Mouse (Mus musculus) MEL (cell line): Measurements from ENCODE around the gene Fosb. TPM values are rescaled to one million over a fixed set of nuclear protein-coding genes. Genes with fewer than 3 reads are reported as not detected.

ENCODE experiments used
- DNase-seq: peaks from one replicate; pipeline ENCODE4 v3.0.0; 2011; ENCODE audit warnings: low read depth, low spot score
- H3K27ac ChIP-seq: 2 replicates; pipeline ENCODE4 v1.5.1; 2012; ENCODE audit warnings: low read depth, mild to moderate bottlenecking, control low read depth, low read length, moderate library complexity; ENCODE audit not compliant: control insufficient read depth
- H3K27me3 ChIP-seq, 2 experiments: fragments of 150-350 bp in 1 of 2; sonication (generic) in 1 of 2; 2 replicates each; pipeline ENCODE4 v1.6.1; 2012; ENCODE audit warnings: low read length in 2 of 2, mild to moderate bottlenecking in 2 of 2, improper control_type of control experiment in 1 of 2, moderate library complexity in 1 of 2; ENCODE audit not compliant: insufficient read depth in 2 of 2, control insufficient read depth in 1 of 2
- H3K36me3 ChIP-seq, 2 experiments: 2 replicates each; pipeline ENCODE4 v1.6.1; 2012 to 2014; ENCODE audit warnings: low read length in 2 of 2, improper control_type of control experiment in 1 of 2, inconsistent platforms in 1 of 2, mild to moderate bottlenecking in 1 of 2; ENCODE audit not compliant: insufficient read depth in 2 of 2, control insufficient read depth in 1 of 2
- H3K4me1 ChIP-seq, 2 experiments: fragments of 150-350 bp in 1 of 2; sonication (generic) in 1 of 2; 2 replicates each; pipeline ENCODE4 v1.6.1; 2012; ENCODE audit warnings: low read length in 2 of 2, improper control_type of control experiment in 1 of 2, mild to moderate bottlenecking in 1 of 2; ENCODE audit not compliant: insufficient read depth in 2 of 2, control insufficient read depth in 1 of 2
- H3K4me3 ChIP-seq, 2 experiments: fragments of 150-350 bp in 1 of 2; sonication (generic) in 1 of 2; 2 replicates each; pipeline ENCODE4 v1.5.1; 2012; ENCODE audit warnings: low read depth in 2 of 2, low read length in 2 of 2, mild to moderate bottlenecking in 2 of 2, moderate library complexity in 2 of 2, control low read depth in 1 of 2, improper control_type of control experiment in 1 of 2; ENCODE audit not compliant: control insufficient read depth in 1 of 2, insufficient read depth in 1 of 2
- H3K79me2 ChIP-seq: 2 replicates; pipeline ENCODE4 v1.6.1; 2012; ENCODE audit warnings: mild to moderate bottlenecking, low read length, moderate library complexity; ENCODE audit not compliant: control insufficient read depth, poor library complexity, insufficient read depth
- H3K9ac ChIP-seq: 2 replicates; pipeline ENCODE4 v1.6.1; 2012; ENCODE audit warnings: low read depth, mild to moderate bottlenecking, control low read depth, low read length, moderate library complexity; ENCODE audit not compliant: control insufficient read depth, poor library complexity, severe bottlenecking
- H3K9me3 ChIP-seq: fragments of 150-350 bp; sonication (generic); replicated peaks from 2 replicates; pipeline ENCODE4 v1.6.1; 2012; ENCODE audit warnings: mild to moderate bottlenecking, low read length, improper control_type of control experiment, moderate library complexity; ENCODE audit not compliant: insufficient read depth
- CHD1 ChIP-seq: IDR thresholded peaks from 2 replicates; pipeline ENCODE4 v1.6.1; 2012; ENCODE audit warnings: low read depth, mild to moderate bottlenecking, inconsistent platforms, low read length, improper control_type of control experiment
- CHD2 ChIP-seq: IDR thresholded peaks from 2 replicates; pipeline ENCODE4 v1.6.1; 2011; ENCODE audit warnings: low read length, improper control_type of control experiment
- E2F4 ChIP-seq: IDR thresholded peaks from 2 replicates; pipeline ENCODE4 v1.6.1; 2011; ENCODE audit warnings: low read depth, low read length, improper control_type of control experiment, borderline replicate concordance
- ELF1 ChIP-seq: IDR thresholded peaks from 2 replicates; pipeline ENCODE4 v1.6.1; 2014; ENCODE audit warnings: low read depth, mild to moderate bottlenecking, inconsistent platforms, low read length, improper control_type of control experiment, moderate library complexity
- ETS1 ChIP-seq: IDR thresholded peaks from 2 replicates; pipeline ENCODE4 v1.6.1; 2012; ENCODE audit warnings: low read depth, mild to moderate bottlenecking, inconsistent platforms, low read length, improper control_type of control experiment, moderate library complexity
- GABPA ChIP-seq: IDR thresholded peaks from 2 replicates; pipeline ENCODE4 v1.6.1; 2012; ENCODE audit warnings: low read depth, mild to moderate bottlenecking, inconsistent platforms, low read length, improper control_type of control experiment, moderate library complexity
- HCFC1 ChIP-seq: IDR thresholded peaks from 2 replicates; pipeline ENCODE4 v1.6.1; 2012; ENCODE audit warnings: low read depth, mild to moderate bottlenecking, inconsistent platforms, low read length, improper control_type of control experiment, moderate library complexity
- KAT2A ChIP-seq: conservative IDR thresholded peaks from 2 replicates; pipeline ENCODE4 v1.6.1; 2012; ENCODE audit warnings: low read depth, low read length, improper control_type of control experiment, inconsistent platforms
- MAFK ChIP-seq: IDR thresholded peaks from 2 replicates; pipeline ENCODE4 v1.6.1; 2011; ENCODE audit warnings: low read depth, mild to moderate bottlenecking, low read length, improper control_type of control experiment, borderline replicate concordance
- MAX ChIP-seq: IDR thresholded peaks from 2 replicates; pipeline ENCODE4 v1.6.1; 2011; ENCODE audit warnings: low read length, improper control_type of control experiment
- MXI1 ChIP-seq: IDR thresholded peaks from 2 replicates; pipeline ENCODE4 v1.6.1; 2011; ENCODE audit warnings: mild to moderate bottlenecking, low read depth, low read length, improper control_type of control experiment
- MYB ChIP-seq: IDR thresholded peaks from 2 replicates; pipeline ENCODE4 v1.6.1; 2011; ENCODE audit warnings: mild to moderate bottlenecking, low read depth, low read length, improper control_type of control experiment
- MYC ChIP-seq: IDR thresholded peaks from 2 replicates; pipeline ENCODE4 v1.6.1; 2011; ENCODE audit warnings: low read depth, mild to moderate bottlenecking, low read length, improper control_type of control experiment, moderate library complexity
- NELFE ChIP-seq: IDR thresholded peaks from 2 replicates; pipeline ENCODE4 v1.6.1; 2011; ENCODE audit warnings: low read depth, low read length, improper control_type of control experiment
- NRF1 ChIP-seq: IDR thresholded peaks from 2 replicates; pipeline ENCODE4 v1.6.1; 2014; ENCODE audit warnings: low read depth, mild to moderate bottlenecking, inconsistent platforms, low read length, improper control_type of control experiment, moderate library complexity; ENCODE audit not compliant: poor library complexity, insufficient read depth, severe bottlenecking
- POLR2A ChIP-seq, 2 experiments: IDR thresholded peaks; 2 replicates each; pipeline ENCODE4 v1.6.1; 2011 to 2012; ENCODE audit warnings: low read length in 2 of 2, mild to moderate bottlenecking in 2 of 2, control low read depth in 1 of 2, improper control_type of control experiment in 1 of 2, low read depth in 1 of 2, moderate library complexity in 1 of 2; ENCODE audit not compliant: control insufficient read depth in 1 of 2, insufficient read depth in 1 of 2, poor library complexity in 1 of 2
- POLR2AphosphoS2 ChIP-seq: IDR thresholded peaks from 2 replicates; pipeline ENCODE4 v1.6.1; 2011; ENCODE audit warnings: low read length, improper control_type of control experiment
- RCOR1 ChIP-seq: IDR thresholded peaks from 2 replicates; pipeline ENCODE4 v1.6.1; 2012; ENCODE audit warnings: low read depth, mild to moderate bottlenecking, inconsistent platforms, low read length, improper control_type of control experiment
- SIN3A ChIP-seq: IDR thresholded peaks from 2 replicates; pipeline ENCODE4 v1.6.1; 2012; ENCODE audit warnings: low read length, improper control_type of control experiment, inconsistent platforms
- SMC3 ChIP-seq: IDR thresholded peaks from 2 replicates; pipeline ENCODE4 v1.6.1; 2011; ENCODE audit warnings: low read depth, low read length, improper control_type of control experiment
- TBP ChIP-seq: IDR thresholded peaks from 2 replicates; pipeline ENCODE4 v1.8.0; 2011; ENCODE audit warnings: low read depth, low read length, improper control_type of control experiment
- TCF12 ChIP-seq: IDR thresholded peaks from 2 replicates; pipeline ENCODE4 v1.6.1; 2014; ENCODE audit warnings: low read depth, mild to moderate bottlenecking, inconsistent platforms, low read length, improper control_type of control experiment, moderate library complexity
- USF2 ChIP-seq, 2 experiments: IDR thresholded peaks; 2 replicates each; pipeline ENCODE4 v1.6.1; 2011 to 2012; ENCODE audit warnings: improper control_type of control experiment in 2 of 2, low read length in 2 of 2, borderline replicate concordance in 1 of 2, inconsistent platforms in 1 of 2, low read depth in 1 of 2, mild to moderate bottlenecking in 1 of 2; ENCODE audit not compliant: insufficient read depth in 1 of 2
- ZMIZ1 ChIP-seq: IDR thresholded peaks from 2 replicates; pipeline ENCODE4 v1.6.1; 2012; ENCODE audit warnings: low read depth, mild to moderate bottlenecking, inconsistent platforms, low read length, improper control_type of control experiment, moderate library complexity
- ZNF384 ChIP-seq: IDR thresholded peaks from 2 replicates; pipeline ENCODE4 v1.6.1; 2012; ENCODE audit warnings: low read depth, mild to moderate bottlenecking, inconsistent platforms, low read length, improper control_type of control experiment
- polyA plus RNA-seq, 2 experiments: library from polyadenylated mRNA; stranded (reverse) in 1 of 2; unstranded in 1 of 2; fragments of >175 nt in 1 of 2; fragments of >200 nt in 1 of 2; gene quantifications; 2 replicates each; pipeline versions ENCODE4 v1.2.1 to v1.2.4; 2012; ENCODE audit warnings: low replicate concordance in 2 of 2, low read depth in 1 of 2; ENCODE audit not compliant: insufficient read length in 2 of 2, insufficient read depth in 1 of 2, missing spikeins in 1 of 2
- total RNA-seq: library from RNA; depleted of rRNA; stranded (reverse); fragments of 300-350 nt; gene quantifications from 2 replicates; pipeline ENCODE4 v1.2.3, GENCODE M21; 2012

The Fosb gene
- total and polyA plus RNA-seq, 3 experiments: 0.04 to 0.49 TPM; not detected in 1

- DNase-seq: peak; percentile 99
- H3K27ac ChIP-seq: peak overlapping the region; percentile 43
- peaks cover 0 to 6% of the 10 kb centered on the region in 2 experiments; a peak in 2 of 4 replicates for H3K27me3 ChIP-seq
- peak overlapping the region; percentile 66 to 70 for H3K4me3 ChIP-seq
- H3K9ac ChIP-seq: peak overlapping the region; percentile 70
- H3K36me3 ChIP-seq: peaks cover 0 to 5% of the 10 kb centered on the region in 2 experiments; a peak in 2 of 4 replicates
- peaks cover 2 to 18% of the 10 kb centered on the region in 2 experiments; a peak in 3 of 4 replicates for H3K4me1 ChIP-seq
- no peaks in the 10 kb centered on the region for H3K79me2 ChIP-seq
- no peaks in the 10 kb centered on the region for H3K9me3 ChIP-seq
- TF ChIP-seq HCFC1 (peak; percentile 98), RCOR1 (no peak), ZMIZ1 (peak; percentile 34; the same call in 1 of the 2 replicates), SMC3 (no peak), ELF1 (peak; percentile 81), TBP (peak; percentile 66), NRF1 (no peak), CHD1 (no peak), E2F4 (no peak), KAT2A (peak; percentile 74; the same call in 1 of the 2 replicates), MAFK (no peak), POLR2AphosphoS2 (no peak), TCF12 (no peak), NELFE (peak; percentile 54), ETS1 (peak; percentile 28; the same call in 1 of the 2 replicates), ZNF384 (no peak), MXI1 (peak; percentile 73; the same call in 1 of the 2 replicates), CHD2 (no peak), MAX (0 out of 2 replicates have a peak, but pooled peaks have one; percentile 2), GABPA (peak; percentile 63; the same call in 1 of the 2 replicates), USF2 (IDR thresholded peaks at IDR 0.05; ENCODE audit: borderline replicate concordance in 1 of 2, insufficient read depth in 1 of 2, low read depth in 1 of 2, low read length in 2 of 2) (no peak), SIN3A (peak; percentile 94), MYC (no peak), MYB (no peak), POLR2A (IDR thresholded peaks at IDR 0.05; ENCODE audit: control insufficient read depth in 1 of 2, insufficient read depth in 1 of 2, low read depth in 1 of 2, low read length in 2 of 2, poor library complexity in 1 of 2) (peak in 1 of 2 experiments; percentile 65; a peak in 2 of 4 replicates)
Measured at GRCm38 (mm10) chr7:19344938-19345471, 35.2 kb upstream of the Fosb start.
